ENCODE assay signal across 25 mouse cellular contexts in the genomic region with DNA sequence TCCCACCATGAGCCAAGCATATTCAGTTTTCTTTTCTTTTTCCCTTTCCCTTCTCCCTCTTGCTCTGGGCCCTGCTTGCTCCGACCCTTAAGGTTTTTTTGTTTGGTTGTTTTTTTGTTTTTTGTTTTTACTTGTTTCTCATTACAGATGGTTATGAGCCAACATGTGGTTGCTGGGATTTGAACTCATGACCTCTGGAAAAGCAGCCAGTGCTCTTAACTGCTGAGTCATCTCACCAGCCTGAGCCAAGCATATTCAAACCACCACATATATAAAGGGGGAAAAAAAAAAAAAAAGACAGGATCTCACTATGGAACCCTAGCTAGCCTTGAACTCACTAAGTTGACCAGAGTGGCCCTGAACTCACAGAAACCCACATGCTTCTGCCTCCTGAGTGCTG.
"Had no signal": no experiment of that assay in that cellular context is flagged by ENCODE, and none has a peak within 500 bp of the region (broad histone marks: within the 10 kb centered on the region; RNA-seq: fewer than 3 reads in every experiment).

No protein-coding gene starts in this region.

- H3K9ac ChIP-seq: heart, embryonic 13.5 days; heart, embryonic 15.5 days; hindbrain, embryonic 13.5 days; hindbrain, embryonic 15.5 days; kidney, embryonic 15.5 days; limb, embryonic 12.5 days; liver, embryonic 13.5 days; liver, embryonic 15.5 days; liver, postnatal 0 days had no signal

- H3K36me3 ChIP-seq: heart, embryonic 13.5 days; heart, embryonic 15.5 days; hindbrain, embryonic 13.5 days; hindbrain, embryonic 15.5 days; kidney, embryonic 15.5 days; limb, embryonic 10.5 days; limb, embryonic 12.5 days; liver, embryonic 13.5 days; liver, embryonic 15.5 days had no signal

- H3K4me2 ChIP-seq: heart, embryonic 11.5 days; heart, embryonic 13.5 days; heart, embryonic 15.5 days; hindbrain, embryonic 13.5 days; hindbrain, embryonic 15.5 days; kidney, embryonic 15.5 days; limb, embryonic 12.5 days; liver, embryonic 11.5 days; liver, embryonic 13.5 days; liver, embryonic 15.5 days had no signal

- H3K27me3 ChIP-seq: heart, embryonic 13.5 days; heart, embryonic 15.5 days; hindbrain, embryonic 13.5 days; hindbrain, embryonic 15.5 days; kidney, embryonic 15.5 days; limb, embryonic 12.5 days; liver, embryonic 13.5 days; liver, embryonic 15.5 days had no signal

- DNase-seq: gastrocnemius, postnatal 14 days; gastrocnemius, postnatal 36 days; heart, adult 11 months; heart, adult 2 months; heart, postnatal 14 days; heart, postnatal 36 days; kidney, adult 9 months; kidney, postnatal 14 days; liver; liver, embryonic 13.5 days; liver, postnatal 0 days had no signal

- H3K4me3 ChIP-seq: heart, adult 2 months; heart, embryonic 13.5 days; heart, embryonic 15.5 days; hindbrain, embryonic 13.5 days; hindbrain, embryonic 15.5 days; kidney, embryonic 15.5 days; layer of hippocampus, adult 2 months; left cerebral cortex, adult 2 months; limb, embryonic 10.5 days; limb, embryonic 12.5 days; liver, embryonic 13.5 days; liver, embryonic 15.5 days had no signal

- H3K27ac ChIP-seq: heart, adult 2 months; heart, embryonic 13.5 days; heart, embryonic 15.5 days; hindbrain, embryonic 13.5 days; hindbrain, embryonic 15.5 days; kidney, embryonic 15.5 days; kidney, postnatal 0 days; layer of hippocampus, adult 2 months; left cerebral cortex, adult 2 months; limb, embryonic 10.5 days; limb, embryonic 12.5 days; liver, embryonic 13.5 days; liver, embryonic 15.5 days had no signal

- H3K9me3 ChIP-seq: heart, embryonic 13.5 days; heart, embryonic 15.5 days; hindbrain, embryonic 13.5 days; hindbrain, embryonic 15.5 days; kidney, embryonic 15.5 days; limb, embryonic 10.5 days; limb, embryonic 12.5 days; liver, embryonic 15.5 days had no signal

- H3K4me1 ChIP-seq: heart, embryonic 13.5 days; heart, embryonic 15.5 days; hindbrain, embryonic 13.5 days; hindbrain, embryonic 15.5 days; limb, embryonic 12.5 days; liver, embryonic 13.5 days had no signal

- ATAC-seq: intestine, postnatal 0 days; liver, postnatal 0 days had no signal
